Mouse (Mus musculus): ENCODE data around the gene Atl1. TPM values are rescaled to one million over a fixed set of nuclear protein-coding genes. Genes with fewer than 3 reads are reported as not detected.

The Atl1 gene
- 1 to 10 TPM; 2.0 to 6.2 TPM for total RNA-seq (2023)

DNA sequence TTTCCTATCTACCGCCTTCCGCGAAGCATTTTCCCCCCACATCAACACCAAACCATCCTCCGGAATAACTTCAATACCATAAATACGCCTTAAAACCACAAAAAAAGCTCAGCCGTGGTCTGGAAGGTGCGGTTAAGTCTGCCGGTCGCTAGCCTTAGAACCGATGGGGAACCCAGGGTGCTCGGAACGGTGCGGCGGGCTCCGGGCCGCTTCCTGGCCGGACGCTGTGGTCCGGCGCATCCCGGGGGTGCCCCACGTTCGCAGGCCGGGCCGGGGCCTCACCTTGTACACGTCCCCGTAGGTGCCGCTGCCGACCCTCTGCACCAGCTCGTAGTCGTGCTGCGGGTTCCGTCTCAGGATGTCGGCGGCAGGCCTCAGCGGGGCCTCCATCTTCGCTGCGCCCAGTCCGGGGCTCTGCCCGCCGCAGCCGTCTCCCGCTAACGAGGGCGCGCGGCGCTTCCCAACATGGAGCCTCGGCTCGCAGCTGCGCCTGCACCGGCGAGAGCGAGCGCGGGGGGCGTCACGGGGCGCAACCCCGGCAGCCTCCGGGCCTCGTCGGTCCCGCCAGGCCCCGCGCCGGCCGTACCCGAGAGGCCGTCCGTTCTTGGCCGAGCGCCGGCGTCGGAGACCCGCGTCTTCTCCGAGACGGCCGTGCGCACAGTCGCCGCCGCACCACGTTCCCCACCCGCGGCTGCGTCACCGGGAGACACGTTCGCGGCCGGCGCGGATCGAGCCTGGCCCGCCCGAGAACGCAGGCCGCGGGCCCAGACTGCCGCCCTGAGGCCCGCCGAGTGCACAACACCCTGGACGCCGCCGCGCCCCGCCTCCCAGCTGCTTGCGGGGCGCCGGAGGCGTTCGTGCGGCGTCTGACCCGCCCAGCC is at the start of gene Atl1, which contains the start of gene Map4k5:
Atl1 (plus strand) TSS at position 244 of the 881 bp plus-strand sequence.
Map4k5 (minus strand) TSS at position 830 of the 881 bp plus-strand sequence.

DNA sequence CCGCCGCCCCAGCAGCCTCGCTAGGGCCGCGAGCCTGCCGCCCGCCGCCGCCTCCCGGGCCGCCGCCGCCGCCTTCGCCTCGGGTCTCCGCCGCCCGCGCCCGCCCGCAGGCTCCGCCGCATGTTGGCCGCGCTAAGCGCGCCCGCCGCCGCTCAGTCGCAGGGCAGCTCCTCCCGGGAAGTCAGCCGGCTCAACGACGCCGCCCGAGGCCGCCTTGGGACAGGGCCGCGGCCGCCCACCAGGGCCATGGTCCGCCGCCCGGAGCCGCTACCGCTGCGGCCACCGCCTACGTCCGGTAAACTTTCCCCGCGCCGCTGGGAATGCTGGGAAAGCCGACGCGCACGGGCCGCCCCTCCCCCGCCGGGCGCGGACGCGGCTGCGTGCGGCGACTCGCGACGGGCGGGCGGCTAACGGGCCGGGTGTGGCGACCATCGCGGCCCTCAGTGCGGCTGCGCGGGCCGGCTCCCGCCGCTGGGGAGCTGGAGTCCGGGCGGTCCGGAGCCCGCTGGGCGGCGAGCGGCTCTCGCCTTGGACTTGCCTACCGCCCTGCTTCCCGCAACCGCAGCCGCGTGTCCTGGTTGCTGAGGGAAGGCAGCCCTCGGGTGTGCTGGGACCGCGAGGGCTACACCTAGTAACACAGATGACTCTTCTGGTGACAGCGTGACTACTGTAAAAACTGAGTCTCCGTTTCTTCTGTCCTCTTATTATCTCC is 94.5 kb downstream of the Atl1 start, which contains the start of gene Sav1:
Sav1 (minus strand) TSS at position 217 of the 712 bp plus-strand sequence.

Other genes with a start within 250 kb of the Atl1 start
- gene Sos2, start 210.8 kb upstream of the Atl1 start, total RNA-seq (2023) = 10 to 100 TPM; 30.3 to 31.7 TPM
- 10 to 100 TPM in 1 of 2 experiments, 1 to 10 TPM in 1; 9.8 to 10.6 TPM for gene L2hgdh, start 167.7 kb upstream of the Atl1 start, total RNA-seq (2023)
- 10 to 100 TPM in 1 of 2 experiments, 1 to 10 TPM in 1; 9.8 to 12.5 TPM for gene Atp5s, start 167.7 kb upstream of the Atl1 start, total RNA-seq (2023)
- gene Cdkl1, start 101.3 kb upstream of the Atl1 start, total RNA-seq (2023) = 10 to 100 TPM; 14.1 to 15.1 TPM
- gene Map4k5, start 586 bp downstream of the Atl1 start, total RNA-seq (2023) = 10 to 100 TPM; 57.6 to 63.0 TPM
- 10 to 100 TPM; 50.7 to 57.4 TPM for gene Sav1, start 94.4 kb downstream of the Atl1 start, total RNA-seq (2023)
- gene Nin, start 221.1 kb downstream of the Atl1 start, total RNA-seq (2023) = 10 to 100 TPM; 86.0 to 87.5 TPM